Mouse (Mus musculus): Measurements from ENCODE around the gene Dot1l.

The Dot1l gene

DNA sequence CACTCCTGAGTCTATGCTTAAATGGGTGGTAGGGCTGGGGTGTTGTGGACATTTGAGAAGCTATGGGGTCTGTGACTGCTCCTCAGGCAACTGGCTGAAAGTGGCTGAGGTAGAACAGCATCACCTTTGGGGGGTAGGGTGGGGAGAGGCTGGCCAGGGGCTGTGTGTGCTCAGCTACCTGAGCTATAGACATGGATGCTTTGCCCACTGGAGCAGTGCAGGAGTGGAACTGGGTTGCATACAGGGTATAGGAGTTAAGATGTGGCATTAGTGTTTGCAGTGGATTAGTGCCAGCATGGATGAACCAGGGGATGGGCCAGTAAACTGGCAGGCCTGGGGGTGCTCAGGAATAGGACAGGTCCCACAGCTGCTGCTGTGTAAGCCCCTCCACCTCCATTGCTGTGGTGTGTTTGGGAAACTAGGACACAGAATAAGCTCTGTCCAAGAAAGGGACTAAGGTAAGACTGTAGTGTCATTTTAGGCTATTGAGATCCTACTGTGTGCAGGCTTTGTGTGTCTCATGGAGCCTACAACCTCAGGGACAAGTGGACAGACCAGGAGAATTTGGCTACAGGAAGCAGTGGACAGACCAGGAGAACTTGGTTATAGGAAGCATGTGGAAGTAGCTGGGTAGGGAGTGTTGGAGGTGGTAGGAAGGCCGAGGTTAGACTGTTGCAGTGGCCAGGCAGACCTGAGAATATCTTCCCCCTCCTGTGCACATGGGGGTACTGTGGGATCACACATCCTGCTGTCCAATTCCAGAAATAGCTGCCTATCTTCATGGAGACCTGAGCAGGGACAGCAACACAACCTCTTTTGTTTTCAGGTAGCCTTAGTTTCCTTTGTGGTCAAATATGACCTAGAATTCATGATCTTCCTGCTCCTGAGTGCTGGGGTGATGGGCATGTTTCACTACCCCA, 74.6 kb downstream of the Dot1l start:
- no peak for DNase-seq (ENCODE audit: low read depth in 1 of 2, low spot score in 2 of 2)

GRCm38 (mm10) chr10:80831136-80831535, 76.1 kb downstream of the Dot1l start:
- DNase-seq (ENCODE audit: low read depth in 1 of 2, low spot score in 2 of 2) = no peak

DNA sequence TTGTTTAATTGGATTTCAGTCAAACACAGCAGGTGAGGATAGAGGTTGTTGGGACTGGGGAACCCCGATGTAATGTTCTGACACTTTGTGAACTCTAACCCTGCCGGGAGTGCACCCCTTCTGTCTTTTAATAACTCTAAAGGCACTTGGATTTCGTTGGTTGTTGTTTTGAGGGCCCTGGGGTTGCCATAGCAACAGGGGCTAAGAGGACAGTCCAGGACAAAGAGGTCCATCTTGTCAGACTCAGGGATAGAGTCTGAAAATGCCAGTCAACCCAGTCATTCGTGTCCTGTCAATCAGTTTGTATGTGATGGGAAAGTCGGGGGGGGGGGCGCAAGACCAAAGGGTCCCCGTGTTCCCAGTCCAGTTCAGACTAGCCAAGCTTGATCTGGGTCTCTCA, 77.8 kb downstream of the Dot1l start:
- no peak for DNase-seq (ENCODE audit: low read depth in 1 of 2, low spot score in 2 of 2)

DNA sequence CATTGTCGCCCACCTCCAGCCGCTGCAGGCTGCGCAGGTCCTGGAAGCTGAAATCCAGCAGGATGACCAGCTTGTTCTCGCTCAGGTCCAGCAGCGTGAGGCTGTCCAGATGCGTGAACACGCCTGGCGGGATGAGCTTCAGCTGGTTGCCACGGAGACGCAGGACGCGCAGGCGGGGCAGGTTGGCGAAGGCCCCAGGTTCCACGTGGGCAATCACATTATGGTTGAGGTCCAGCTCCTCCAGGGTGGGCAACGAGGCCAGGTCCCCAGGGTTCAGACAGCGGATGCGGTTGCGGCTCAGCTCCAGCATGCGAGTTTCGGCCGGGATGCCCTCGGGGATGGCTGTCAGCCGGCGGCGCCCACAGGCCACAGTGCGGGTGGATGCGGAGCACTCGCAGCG, 80.6 kb downstream of the Dot1l start:
- DNase-seq (ENCODE audit: low read depth in 1 of 2, low spot score in 2 of 2) = no peak

DNA sequence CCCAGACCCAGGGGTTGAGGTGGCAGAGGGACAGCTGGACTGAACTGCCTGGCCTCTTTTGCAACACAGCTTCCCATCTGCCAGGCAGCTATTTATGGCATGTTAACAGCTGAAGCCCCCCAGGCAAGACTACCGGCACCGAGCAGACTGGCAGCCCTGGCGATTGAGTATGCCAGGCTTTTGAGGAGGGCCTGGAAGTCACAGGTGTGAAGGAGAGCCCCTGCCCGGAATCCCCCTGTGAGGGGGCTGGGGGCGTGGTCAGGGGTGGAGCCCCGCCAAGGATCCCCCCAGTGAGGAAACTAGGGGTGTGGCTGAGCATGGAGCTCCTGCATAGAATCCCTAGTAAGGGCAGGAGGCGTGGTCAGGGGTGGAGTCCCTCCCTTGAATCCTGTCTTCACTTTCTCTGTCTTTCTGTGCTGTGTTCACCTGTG, 82.0 kb downstream of the Dot1l start:
- DNase-seq (ENCODE audit: low read depth in 1 of 2, low spot score in 2 of 2) = no peak

DNA sequence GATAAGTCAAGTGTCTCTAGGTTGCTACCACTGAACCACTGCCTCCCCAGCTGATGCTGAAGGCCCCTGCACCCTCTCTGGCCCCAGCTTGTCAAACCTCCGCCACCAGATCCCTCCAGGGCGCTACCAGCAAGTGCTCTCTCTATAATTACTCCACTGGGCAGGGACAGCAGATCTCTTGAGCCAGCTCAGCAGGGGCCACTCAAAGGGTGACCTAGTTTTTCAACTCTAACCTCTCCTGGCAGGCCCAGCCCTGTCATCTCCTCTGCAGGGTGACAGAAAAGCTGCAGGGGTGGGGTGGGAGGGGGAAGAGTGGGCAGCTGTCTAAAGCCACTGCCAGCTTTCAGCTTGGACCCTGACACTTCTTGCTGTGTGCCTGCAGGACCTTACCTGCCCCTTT, 82.8 kb downstream of the Dot1l start:
- no peak for DNase-seq (ENCODE audit: low read depth in 1 of 2, low spot score in 2 of 2)

GRCm38 (mm10) chr10:80838346-80838912, 83.4 kb downstream of the Dot1l start:
- DNase-seq (ENCODE audit: low read depth in 1 of 2, low spot score in 2 of 2) = no peak

DNA sequence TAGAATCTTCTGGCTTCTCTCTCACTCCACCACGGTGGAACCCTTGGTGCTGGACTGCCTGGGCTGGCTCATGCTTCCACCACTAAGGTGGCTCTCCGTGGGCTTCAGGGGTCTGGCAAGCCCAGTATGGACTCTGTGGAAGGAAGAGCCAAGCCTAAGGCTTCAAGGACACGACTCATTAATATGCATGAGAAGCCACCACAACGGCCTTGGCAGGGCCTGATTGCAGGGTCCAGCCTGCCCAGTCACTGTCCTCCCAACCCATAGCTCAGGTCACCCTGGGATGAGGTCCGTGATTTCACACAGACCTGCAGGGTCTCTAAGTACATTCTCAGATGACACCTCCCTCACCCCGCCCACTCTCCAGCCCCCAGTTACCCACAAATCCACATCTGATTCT, 84.8 kb downstream of the Dot1l start:
- DNase-seq (ENCODE audit: low read depth in 1 of 2, low spot score in 2 of 2) = no peak

- DNase-seq (ENCODE audit: low read depth in 1 of 2, low spot score in 2 of 2) = no peak
Observed at GRCm38 (mm10) chr10:80841685-80842084, 86.7 kb downstream of the Dot1l start.

- DNase-seq (ENCODE audit: low read depth in 1 of 2, low spot score in 2 of 2) = no peak
Observed at GRCm38 (mm10) chr10:80842334-80842733, 87.3 kb downstream of the Dot1l start.

DNA sequence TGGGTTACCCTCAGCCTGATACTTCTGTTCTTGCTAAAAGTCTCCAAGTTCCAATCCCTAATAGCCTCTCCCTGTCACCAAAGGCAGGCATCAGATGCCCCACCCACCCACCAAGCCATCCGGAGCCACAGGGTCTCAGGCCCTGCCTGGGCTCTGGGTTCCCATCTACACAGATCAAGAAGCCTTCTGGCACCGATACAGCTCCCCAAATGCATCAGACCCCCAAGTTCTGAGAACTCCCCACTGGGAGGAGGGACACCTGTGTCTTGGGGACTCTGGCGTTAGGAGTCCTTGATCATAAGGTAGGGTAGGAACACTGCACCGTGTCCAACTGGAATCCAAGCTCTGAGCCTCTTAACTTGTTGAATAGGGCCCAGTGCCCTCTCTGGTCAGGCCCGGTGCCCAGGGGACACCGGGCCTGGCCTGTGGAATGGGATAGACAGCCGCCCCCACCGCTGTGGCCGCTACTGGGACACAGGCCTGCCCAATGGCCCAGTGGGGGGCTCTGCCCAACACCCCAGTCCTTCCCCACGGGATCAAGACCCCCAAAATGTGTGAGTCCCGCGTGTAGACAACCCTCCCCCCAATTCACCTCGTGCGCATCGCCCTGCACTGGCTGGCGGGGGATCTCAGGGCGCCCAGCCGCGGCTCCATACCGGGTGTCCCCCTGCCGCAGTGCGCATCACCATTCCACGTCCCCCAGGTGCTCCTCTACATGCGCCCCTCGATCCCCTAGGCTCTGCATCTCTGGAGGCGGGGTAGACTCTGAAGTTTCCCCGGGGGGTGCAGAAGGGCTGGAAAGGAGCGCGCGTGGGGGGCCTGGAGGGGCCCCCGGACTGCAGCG, 88.3 kb downstream of the Dot1l start:
- no peak for DNase-seq (ENCODE audit: low read depth in 1 of 2, low spot score in 2 of 2)

DNA sequence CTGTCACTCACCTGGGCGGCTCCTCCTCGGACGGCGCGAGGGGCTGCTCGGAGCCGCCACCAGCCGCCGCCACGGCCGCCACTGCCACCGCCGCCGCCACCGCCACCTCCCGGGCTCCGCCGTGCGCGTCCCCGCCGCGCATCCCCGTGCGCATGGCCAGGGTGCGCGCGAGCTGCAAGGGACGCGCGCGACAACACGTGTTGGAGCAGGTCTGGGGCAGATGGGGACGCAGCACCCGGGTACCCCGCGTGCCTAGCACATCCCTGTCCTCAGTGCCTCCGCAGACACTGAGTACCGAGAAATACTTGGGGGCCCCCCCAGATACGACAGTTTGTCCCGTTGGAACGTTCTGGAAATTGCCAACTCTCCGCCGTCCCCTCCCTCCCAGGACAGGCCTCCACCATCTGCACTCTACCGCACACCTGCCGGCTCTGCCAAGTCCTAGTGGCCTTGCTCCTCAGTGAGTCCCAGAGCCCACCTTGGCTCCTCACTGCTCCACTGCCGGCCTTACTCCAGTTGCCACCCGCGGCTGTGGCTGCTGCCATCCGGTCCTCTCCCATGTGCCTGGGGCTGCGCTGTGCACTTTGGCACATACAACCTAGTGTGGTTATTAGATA, 89.0 kb downstream of the Dot1l start, which contains the start of gene Lingo3:
Lingo3 (minus strand) TSS at position 109 of the 617 bp plus-strand sequence.
- no peak for DNase-seq (ENCODE audit: low read depth in 1 of 2, low spot score in 2 of 2)
